Mouse (Mus musculus): ENCODE results near the gene Galntl5. TPM values are rescaled to one million over a fixed set of nuclear protein-coding genes. Genes with fewer than 3 reads are reported as not detected.
A peak's percentile ranks its signal among the peaks of the same experiment; 100 is the strongest.
"Not testable (repeated sequence)": the region's sequence is repeated elsewhere in the genome, so short reads cannot be mapped to it uniquely, and the experiment has no call there.

The Galntl5 gene
- total RNA-seq, 2 experiments from 2014 or later = not detected

DNA sequence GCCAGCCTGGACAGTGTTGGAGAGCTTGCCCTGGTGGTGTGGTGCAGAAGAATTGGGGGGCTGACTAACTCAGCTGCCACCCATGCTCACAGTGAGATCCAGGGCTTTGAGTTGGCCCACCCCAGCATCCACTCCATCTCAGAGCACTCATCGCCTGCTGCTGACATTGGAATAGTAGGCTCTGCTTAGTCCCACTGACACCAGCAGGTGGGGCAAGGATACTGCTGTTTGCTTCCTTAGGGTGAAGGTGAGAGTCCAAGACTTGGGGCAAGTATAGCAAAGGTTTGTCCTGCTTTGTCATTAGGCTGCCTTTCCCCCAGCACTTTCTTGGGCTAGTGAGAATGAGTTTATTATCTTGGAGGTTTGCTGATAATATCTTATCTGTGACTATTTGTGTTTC lies 7.5 kb downstream of the Galntl5 start:
- intact Hi-C loops (cut with DNase I) = loop anchor here (5.0 kb wide), 1 partner anchor 643 kb away; no protein-coding TSS in a partner anchor
- peak; percentile 31 to 53 for DNase-seq

GRCm38 (mm10) chr5:25190521-25190920 lies 9.3 kb downstream of the Galntl5 start:
- no peak for DNase-seq
- intact Hi-C loops (cut with DNase I) = no loop called here

- intact Hi-C loops (cut with DNase I) = no loop called here
Observed at GRCm38 (mm10) chr5:25211872-25212271, 30.6 kb downstream of the Galntl5 start.

DNA sequence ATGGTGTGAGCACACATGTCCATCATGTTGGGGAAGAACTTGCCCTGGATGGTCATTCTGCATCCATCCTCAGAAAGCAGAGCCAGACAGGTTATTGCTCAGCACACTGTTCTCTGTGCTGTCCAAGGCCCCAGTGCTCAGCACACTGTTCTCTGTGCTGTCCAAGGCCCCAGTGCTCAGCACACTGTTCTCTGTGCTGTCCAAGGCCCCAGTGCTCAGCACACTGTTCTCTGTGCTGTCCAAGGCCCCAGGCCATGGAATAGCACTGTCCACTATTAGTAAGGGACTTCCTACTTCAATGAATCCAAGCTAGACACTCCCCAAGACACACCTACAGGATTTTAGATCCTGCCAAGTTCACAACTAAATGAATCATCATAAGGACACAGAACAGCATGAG lies 32.0 kb downstream of the Galntl5 start:
- intact Hi-C loops (cut with DNase I) = not testable (repeated sequence)

More at GRCm38 (mm10) chr5:25211872-25212271, 30.6 kb downstream of the Galntl5 start:
- no peak for DNase-seq

GRCm38 (mm10) chr5:25215006-25215405 lies 33.7 kb downstream of the Galntl5 start:
- intact Hi-C loops (cut with DNase I) = no loop called here
- peak; percentile 5 to 10 for DNase-seq

More for the DNA sequence above, 32.0 kb downstream of the Galntl5 start:
- not testable (repeated sequence) for DNase-seq

DNA sequence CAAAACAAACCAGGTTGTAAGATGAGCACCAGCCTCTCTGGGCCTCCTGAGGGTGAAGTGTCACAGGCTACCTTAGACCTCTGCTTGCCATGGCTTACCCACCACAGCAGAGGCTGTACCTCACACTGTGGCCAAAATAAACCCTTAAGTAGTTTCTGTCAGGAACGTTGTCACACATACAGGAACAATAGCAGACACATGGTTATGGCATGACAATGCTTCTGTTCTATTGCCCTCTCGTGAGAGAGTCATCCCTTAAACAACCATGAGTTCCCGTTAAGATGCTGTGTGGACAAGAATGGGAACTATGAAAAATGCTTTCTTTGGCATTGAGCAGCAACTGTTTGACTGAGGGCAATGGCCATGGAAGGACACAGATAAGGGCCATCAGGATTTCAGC lies 40.3 kb downstream of the Galntl5 start, which contains the start of gene Galnt11:
Galnt11 (plus strand) TSS at position 301 of the 400 bp plus-strand sequence.
- no peak for DNase-seq
- intact Hi-C loops (cut with DNase I) = no loop called here

- intact Hi-C loops (cut with DNase I) = no loop called here
- DNase-seq = peak; percentile 91 to 93
Observed at GRCm38 (mm10) chr5:25222752-25223702, 41.8 kb downstream of the Galntl5 start, which contains the start of gene E130116L18Rik. E130116L18Rik (minus strand) TSS chr5:25223153.

DNA sequence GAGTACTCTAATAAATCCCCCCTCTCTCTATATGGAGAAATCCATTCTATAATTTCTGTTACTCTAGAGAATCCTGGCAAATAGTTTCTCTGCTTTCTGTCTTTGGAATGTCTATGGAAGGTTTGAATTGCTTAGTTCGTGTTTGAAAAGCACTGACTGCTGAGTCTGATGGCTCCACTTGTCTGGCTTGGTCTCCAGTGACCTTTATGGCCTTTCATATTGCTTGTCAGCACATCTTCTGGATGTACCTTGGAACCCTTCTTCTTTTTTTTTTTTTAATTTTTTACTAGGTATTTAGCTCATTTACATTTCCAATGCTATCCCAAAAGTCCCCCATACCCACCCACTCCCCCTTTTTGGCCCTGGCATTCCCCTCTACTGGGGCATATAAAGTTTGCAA lies 43.1 kb downstream of the Galntl5 start:
- intact Hi-C loops (cut with DNase I) = not testable (repeated sequence)

DNA sequence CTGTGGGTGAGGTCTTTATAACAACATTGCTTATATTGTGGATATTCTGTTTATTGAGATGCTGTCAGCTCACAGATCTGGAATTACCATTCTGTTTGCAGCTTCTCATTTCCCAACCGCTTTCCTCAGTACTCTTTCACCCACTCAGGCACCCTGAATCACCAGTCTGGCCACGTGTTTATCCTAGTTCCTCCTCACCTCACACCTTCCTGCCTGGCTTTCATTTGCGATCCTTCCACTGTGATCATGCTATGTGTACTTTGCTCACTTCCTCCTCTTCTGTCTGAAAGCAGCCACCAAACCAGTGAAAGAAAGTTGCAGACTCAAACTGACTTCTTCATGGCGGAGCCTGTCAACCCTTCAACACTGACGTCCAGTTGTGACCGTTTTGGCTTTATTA lies 61.8 kb downstream of the Galntl5 start:
- no peak for DNase-seq
- intact Hi-C loops (cut with DNase I) = no loop called here

More for the DNA sequence above, 43.1 kb downstream of the Galntl5 start:
- not testable (repeated sequence) for DNase-seq

GRCm38 (mm10) chr5:25245806-25246472 lies 64.7 kb downstream of the Galntl5 start:
- intact Hi-C loops (cut with DNase I) = no loop called here
- DNase-seq = no peak

DNA sequence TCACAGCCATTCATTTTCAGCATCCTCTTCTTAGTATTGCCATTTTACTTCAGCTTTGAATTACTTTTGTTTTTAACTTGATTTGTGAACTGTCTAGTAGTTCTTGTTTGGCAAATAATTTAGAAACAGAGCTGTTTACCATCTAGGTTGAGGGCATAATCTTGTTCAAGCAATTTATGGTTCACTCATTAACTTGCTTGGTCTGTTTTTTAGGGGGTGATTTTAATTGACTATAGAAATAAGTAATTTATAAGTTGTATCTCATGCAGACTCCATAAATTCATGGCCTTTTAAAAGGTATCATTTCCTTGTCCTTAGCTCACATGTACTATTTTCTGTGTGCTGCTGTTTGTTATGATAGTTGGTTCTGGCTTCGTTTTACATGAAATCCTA lies 65.2 kb downstream of the Galntl5 start:
- intact Hi-C loops (cut with DNase I) = no loop called here
- no peak for DNase-seq

GRCm38 (mm10) chr5:25247036-25247435 lies 65.8 kb downstream of the Galntl5 start:
- intact Hi-C loops (cut with DNase I) = no loop called here
- no peak for DNase-seq

DNA sequence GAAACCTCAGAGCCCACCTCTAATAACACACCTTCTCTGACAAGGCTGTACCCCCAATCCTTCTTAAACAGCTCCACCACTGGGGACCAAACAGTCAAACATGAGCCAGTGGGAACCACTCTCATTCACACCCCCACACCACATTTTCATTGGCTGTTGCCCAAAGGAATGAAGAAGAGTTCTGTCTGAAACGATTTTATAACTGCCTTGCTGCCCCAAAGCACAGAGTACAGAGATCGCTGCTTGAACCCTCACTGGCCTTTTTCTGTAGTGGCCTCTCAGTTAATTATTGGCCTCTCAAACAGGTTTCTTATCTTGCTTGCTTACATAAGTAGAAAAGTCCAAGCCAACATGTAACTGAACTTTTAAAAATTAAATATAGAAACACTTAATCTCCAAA lies 71.2 kb downstream of the Galntl5 start:
- intact Hi-C loops (cut with DNase I) = no loop called here
- no peak for DNase-seq

- intact Hi-C loops (cut with DNase I) = no loop called here
- no peak for DNase-seq
Observed at GRCm38 (mm10) chr5:25252825-25253544, 71.7 kb downstream of the Galntl5 start.

GRCm38 (mm10) chr5:25254491-25254890 lies 73.2 kb downstream of the Galntl5 start:
- DNase-seq = no peak
- intact Hi-C loops (cut with DNase I) = no loop called here

- no peak for DNase-seq
- intact Hi-C loops (cut with DNase I) = no loop called here
Observed at GRCm38 (mm10) chr5:25256686-25257085, 75.4 kb downstream of the Galntl5 start.

DNA sequence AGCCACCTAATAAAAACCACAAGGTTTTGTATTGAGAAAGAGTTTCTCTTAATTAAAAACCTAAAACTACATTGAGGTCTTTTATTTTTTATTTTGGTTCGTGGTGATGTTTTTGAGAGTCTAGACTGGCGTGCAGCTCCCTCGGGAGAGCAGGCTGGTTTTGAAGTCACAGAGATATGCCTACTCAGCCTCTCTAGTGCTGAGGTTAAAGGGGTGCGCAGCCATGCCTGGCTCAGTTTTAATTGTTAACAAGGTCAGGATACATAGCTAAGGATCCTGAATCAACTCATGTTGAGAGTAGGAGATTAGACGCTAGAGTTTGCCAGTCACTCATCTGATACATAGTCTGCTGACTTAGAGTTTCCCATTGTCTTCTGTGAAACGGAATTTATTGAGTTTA lies 80.2 kb downstream of the Galntl5 start:
- DNase-seq = no peak
- intact Hi-C loops (cut with DNase I) = no loop called here

GRCm38 (mm10) chr5:25262266-25262665 lies 81.0 kb downstream of the Galntl5 start:
- DNase-seq = no peak
- intact Hi-C loops (cut with DNase I) = no loop called here

DNA sequence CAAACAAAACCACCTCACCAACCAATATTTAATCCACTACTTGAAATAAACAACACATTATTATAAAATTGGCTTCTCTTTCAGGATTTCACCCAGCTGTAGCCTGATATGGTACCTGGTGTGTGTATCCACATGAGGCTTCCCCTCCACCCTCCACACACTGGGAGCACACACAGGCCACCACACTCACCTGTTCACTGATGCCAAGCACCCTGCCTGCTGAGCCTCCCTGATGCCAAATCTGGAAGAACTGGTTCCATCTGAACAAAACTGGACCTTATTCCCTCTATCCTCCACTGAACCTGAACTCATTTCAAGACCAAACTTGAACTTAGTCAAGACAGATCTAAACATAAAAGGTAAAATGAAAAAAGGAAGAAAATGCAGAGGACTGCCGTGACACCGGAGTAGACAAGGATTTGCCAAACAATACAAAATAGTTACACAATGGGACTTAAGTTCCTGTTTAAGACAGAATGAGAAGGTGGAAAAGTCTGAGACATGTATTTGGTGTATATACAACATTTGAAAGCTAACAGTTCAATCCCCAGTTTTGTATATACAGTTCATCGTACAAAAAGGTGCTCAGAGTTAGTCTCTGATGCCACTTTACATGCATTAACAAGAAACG lies 87.1 kb downstream of the Galntl5 start:
- intact Hi-C loops (cut with DNase I) = no loop called here

More for the DNA sequence above, 87.1 kb downstream of the Galntl5 start:
- no peak for DNase-seq

All from heart, postnatal 10 days (tissue).